Mouse (Mus musculus): ENCODE results near the gene Casz1. TPM values are rescaled to one million over a fixed set of nuclear protein-coding genes. Genes with fewer than 3 reads are reported as not detected.

The Casz1 gene
- polyA plus RNA-seq, 2 experiments: 0.32 to 0.39 TPM

- TF ChIP-seq CTCF (IDR thresholded peaks at IDR 0.05; ENCODE audit: low read depth) (no peak), EP300 (IDR thresholded peaks at IDR 0.05; ENCODE audit: low read depth) (no peak)
- DNase-seq (ENCODE audit: low read depth in 3 of 3, low spot score in 3 of 3): no peak
- no peaks in the 10 kb centered on the region for H3K9me3 ChIP-seq (ENCODE audit: control insufficient read depth, low read length)
- H3K27me3 ChIP-seq (ENCODE audit: control insufficient read depth, insufficient read depth, low read length): no peaks in the 10 kb centered on the region
- H3K27ac ChIP-seq: no peak overlapping the region
- no peaks in the 10 kb centered on the region for H3K4me1 ChIP-seq (replicated peaks; ENCODE audit: control insufficient read depth in 2 of 2, insufficient read depth in 2 of 2, low read length in 1 of 2)
- ATAC-seq (ENCODE audit: insufficient read depth): no peak
- 61% methylated on average over 8 of the region's 8 CpGs for WGBS (ENCODE audit: insufficient replicate concordance)
- no peak overlapping the region for H3K4me2 ChIP-seq (ENCODE audit: low read depth)
- no peak overlapping the region for H3K9ac ChIP-seq (replicated peaks)
- no peaks in the 10 kb centered on the region for H3K36me3 ChIP-seq (replicated peaks; ENCODE audit: control insufficient read depth, insufficient read depth, low read depth)
- no peak overlapping the region for H3K4me3 ChIP-seq (ENCODE audit: insufficient read depth in 1 of 2, low read depth in 2 of 2, low read length in 2 of 2)
Measured at GRCm38 (mm10) chr4:148912826-148913590, 108.8 kb downstream of the Casz1 start.

- Histone ChIP-seq H3K4me3 (ENCODE audit: insufficient read depth in 1 of 2, low read depth in 2 of 2, low read length in 2 of 2) (no peak overlapping the region), H3K4me1 (replicated peaks; ENCODE audit: control insufficient read depth in 2 of 2, insufficient read depth in 2 of 2, low read length in 1 of 2) (no peaks in the 10 kb centered on the region), H3K27ac (no peak overlapping the region), H3K27me3 (ENCODE audit: control insufficient read depth, insufficient read depth, low read length) (no peaks in the 10 kb centered on the region), H3K9me3 (ENCODE audit: control insufficient read depth, low read length) (no peaks in the 10 kb centered on the region), H3K4me2 (ENCODE audit: low read depth) (no peak overlapping the region), H3K36me3 (replicated peaks; ENCODE audit: control insufficient read depth, insufficient read depth, low read depth) (no peaks in the 10 kb centered on the region), H3K9ac (replicated peaks) (no peak overlapping the region)
- 41% methylated on average over 10 of the region's 10 CpGs for WGBS (ENCODE audit: insufficient replicate concordance)
- TF ChIP-seq EP300 (IDR thresholded peaks at IDR 0.05; ENCODE audit: low read depth): no peak
- TF ChIP-seq CTCF (IDR thresholded peaks at IDR 0.05; ENCODE audit: low read depth): no peak
- no peak for DNase-seq (ENCODE audit: low read depth in 3 of 3, low spot score in 3 of 3)
- ATAC-seq (ENCODE audit: insufficient read depth): 0 out of 2 replicates have a peak, but pooled peaks have one; percentile 8
Measured at GRCm38 (mm10) chr4:148914863-148915622, 110.8 kb downstream of the Casz1 start.

DNA sequence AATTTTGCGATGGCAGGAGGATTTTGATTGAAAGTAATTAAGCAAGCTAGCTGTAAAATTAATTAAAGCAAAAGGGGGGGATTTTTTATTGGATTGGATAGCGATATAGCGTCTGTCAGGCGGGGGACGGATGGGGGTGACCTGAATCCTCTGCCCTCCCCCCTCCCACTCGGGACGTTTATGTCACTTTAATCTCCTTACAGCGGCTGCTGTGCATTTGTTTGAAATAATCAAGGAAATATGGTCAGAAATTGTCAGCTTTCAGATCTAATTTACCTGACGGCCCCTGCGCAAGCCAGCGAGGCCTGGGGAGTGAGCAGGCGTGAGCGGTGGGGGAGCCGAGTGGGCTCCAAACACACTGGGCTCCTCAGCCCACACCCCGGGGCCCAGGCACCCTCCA lies 111.6 kb downstream of the Casz1 start:
- TF ChIP-seq EP300 (IDR thresholded peaks at IDR 0.05; ENCODE audit: low read depth) (no peak), CTCF (IDR thresholded peaks at IDR 0.05; ENCODE audit: low read depth) (no peak)
- Histone ChIP-seq H3K4me2 (ENCODE audit: low read depth) (no peak overlapping the region), H3K9me3 (ENCODE audit: control insufficient read depth, low read length) (no peaks in the 10 kb centered on the region), H3K4me3 (ENCODE audit: insufficient read depth in 1 of 2, low read depth in 2 of 2, low read length in 2 of 2) (no peak overlapping the region), H3K4me1 (replicated peaks; ENCODE audit: control insufficient read depth in 2 of 2, insufficient read depth in 2 of 2, low read length in 1 of 2) (no peaks in the 10 kb centered on the region), H3K36me3 (replicated peaks; ENCODE audit: control insufficient read depth, insufficient read depth, low read depth) (no peaks in the 10 kb centered on the region), H3K27ac (no peak overlapping the region), H3K9ac (replicated peaks) (no peak overlapping the region), H3K27me3 (ENCODE audit: control insufficient read depth, insufficient read depth, low read length) (no peaks in the 10 kb centered on the region; the same call in 1 of the 2 replicates)
- ATAC-seq (ENCODE audit: insufficient read depth): no peak
- DNase-seq (ENCODE audit: low read depth in 3 of 3, low spot score in 3 of 3): no peak
- 80% methylated on average over 15 of the region's 15 CpGs for WGBS (ENCODE audit: insufficient replicate concordance)

GRCm38 (mm10) chr4:148918707-148919447 lies 114.6 kb downstream of the Casz1 start:
- no peak for DNase-seq (ENCODE audit: low read depth in 3 of 3, low spot score in 3 of 3)
- Histone ChIP-seq H3K4me3 (ENCODE audit: insufficient read depth in 1 of 2, low read depth in 2 of 2, low read length in 2 of 2) (no peak overlapping the region), H3K36me3 (replicated peaks; ENCODE audit: control insufficient read depth, insufficient read depth, low read depth) (no peaks in the 10 kb centered on the region), H3K27ac (no peak overlapping the region), H3K4me1 (replicated peaks; ENCODE audit: control insufficient read depth in 2 of 2, insufficient read depth in 2 of 2, low read length in 1 of 2) (no peaks in the 10 kb centered on the region), H3K9ac (replicated peaks) (no peak overlapping the region), H3K27me3 (ENCODE audit: control insufficient read depth, insufficient read depth, low read length) (peaks cover 5% of the 10 kb centered on the region), H3K9me3 (ENCODE audit: control insufficient read depth, low read length) (no peaks in the 10 kb centered on the region), H3K4me2 (ENCODE audit: low read depth) (no peak overlapping the region)
- no peak for TF ChIP-seq EP300 (IDR thresholded peaks at IDR 0.05; ENCODE audit: low read depth)
- TF ChIP-seq CTCF (IDR thresholded peaks at IDR 0.05; ENCODE audit: low read depth): no peak
- WGBS (ENCODE audit: insufficient replicate concordance): 67% methylated on average over 15 of the region's 15 CpGs
- ATAC-seq (ENCODE audit: insufficient read depth): no peak

Data from liver, embryonic 14.5 days (tissue).